Mouse (Mus musculus) heart, postnatal 4 days (tissue): ENCODE measurements around the gene Myl12a. TPM values are rescaled to one million over a fixed set of nuclear protein-coding genes. Genes with fewer than 3 reads are reported as not detected.

Source experiments
- total RNA-seq, 2 experiments: library from RNA; stranded (reverse); gene quantifications; 2 replicates each; pipeline ENCODE4 v1.2.3; 2021

Myl12a gene
- total RNA-seq, 2 experiments from 2014 or later: 733 to 785 TPM

Other genes starting within 250 kb of the Myl12a start
- 10 to 100 TPM; 13.7 to 15.5 TPM for gene Tgif1, start 149.3 kb downstream of the Myl12a start, total RNA-seq
- gene Myom1, start 245 bp downstream of the Myl12a start, total RNA-seq: 100 to 1,000 TPM; 944 to 986 TPM
- 10 to 100 TPM; 16.3 to 19.5 TPM for gene Lpin2, start 179.7 kb upstream of the Myl12a start, total RNA-seq